Mouse (Mus musculus) midbrain, embryonic 10.5 days (tissue): ENCODE measurements around the gene Slc4a1. TPM values are rescaled to one million over a fixed set of nuclear protein-coding genes. Genes with fewer than 3 reads are reported as not detected.

Experiments used
- DNase-seq: peaks from one replicate; pipeline ENCODE4 v3.0.0-alpha.2; 2017; ENCODE audit warnings: low spot score
- H3K27ac ChIP-seq: fragments of 300-500 bp; sonication (generic); replicated peaks from 2 replicates; pipeline ENCODE4 v1.5.1; 2016; ENCODE audit warnings: mild to moderate bottlenecking
- H3K27me3 ChIP-seq: fragments of 300-500 bp; sonication (generic); 2 replicates; pipeline ENCODE4 v1.6.1; 2016; ENCODE audit warnings: low read depth, mild to moderate bottlenecking; ENCODE audit not compliant: poor library complexity, severe bottlenecking
- H3K36me3 ChIP-seq: fragments of 300-500 bp; sonication (generic); 2 replicates; pipeline ENCODE4 v1.6.1; 2016; ENCODE audit warnings: mild to moderate bottlenecking, moderate library complexity
- H3K4me1 ChIP-seq: fragments of 300-500 bp; sonication (generic); 2 replicates; pipeline ENCODE4 v1.6.1; 2016
- H3K4me3 ChIP-seq: fragments of 300-500 bp; sonication (generic); 2 replicates; pipeline ENCODE4 v1.5.1; 2016; ENCODE audit warnings: mild to moderate bottlenecking, moderate library complexity
- H3K9me3 ChIP-seq: fragments of 300-500 bp; sonication (generic); replicated peaks from 2 replicates; pipeline ENCODE4 v1.6.1; 2016; ENCODE audit warnings: mild to moderate bottlenecking
- WGBS: fragments of 180-500 bp; shearing (Covaris S2); methylation state at CpG from one replicate; pipeline ENCODE4 v1.1.7; 2016; 5-methylcytosine and 5-hydroxymethylcytosine counted together
- polyA plus RNA-seq: library from polyadenylated mRNA; unstranded; fragments of >200 nt; fragmentation: Nextera tagmentation; extraction: Ambion mirVana; gene quantifications from 2 replicates; pipeline ENCODE4 v1.2.1, GENCODE M21; 2016

Slc4a1 gene
- polyA plus RNA-seq, 1 experiment from 2014 or later, result 33.9 TPM

DNA sequence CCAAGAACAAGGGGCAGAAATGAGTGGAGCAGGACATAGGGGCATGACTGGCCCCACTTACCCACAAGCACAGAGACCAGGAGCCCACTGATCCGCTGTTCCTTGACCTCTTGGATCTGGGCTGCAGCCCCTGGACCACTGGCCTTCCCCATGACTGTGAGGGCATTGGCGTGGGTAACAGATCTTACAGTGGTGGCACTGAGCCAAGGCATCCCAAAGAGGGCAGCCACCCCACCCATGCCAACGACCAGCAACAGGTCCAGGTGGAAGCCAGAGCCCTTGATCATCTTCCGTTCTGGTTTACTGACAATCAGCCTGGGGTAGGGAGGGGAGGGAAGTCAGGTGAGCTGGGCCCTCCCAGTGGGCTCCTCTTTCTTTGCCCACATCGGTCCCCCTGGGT, 13.6 kb downstream of the Slc4a1 start:
- no peaks in the 10 kb centered on the region for H3K9me3 ChIP-seq
- no peak for DNase-seq
- 55% methylated on average over 5 of the region's 5 CpGs for WGBS
- no peaks in the 10 kb centered on the region for H3K36me3 ChIP-seq
- no peak overlapping the region for H3K27ac ChIP-seq
- no peaks in the 10 kb centered on the region for H3K4me1 ChIP-seq
- H3K27me3 ChIP-seq, result no peaks in the 10 kb centered on the region; the same call in 1 of the 2 replicates
- H3K4me3 ChIP-seq, result no peak overlapping the region

DNA sequence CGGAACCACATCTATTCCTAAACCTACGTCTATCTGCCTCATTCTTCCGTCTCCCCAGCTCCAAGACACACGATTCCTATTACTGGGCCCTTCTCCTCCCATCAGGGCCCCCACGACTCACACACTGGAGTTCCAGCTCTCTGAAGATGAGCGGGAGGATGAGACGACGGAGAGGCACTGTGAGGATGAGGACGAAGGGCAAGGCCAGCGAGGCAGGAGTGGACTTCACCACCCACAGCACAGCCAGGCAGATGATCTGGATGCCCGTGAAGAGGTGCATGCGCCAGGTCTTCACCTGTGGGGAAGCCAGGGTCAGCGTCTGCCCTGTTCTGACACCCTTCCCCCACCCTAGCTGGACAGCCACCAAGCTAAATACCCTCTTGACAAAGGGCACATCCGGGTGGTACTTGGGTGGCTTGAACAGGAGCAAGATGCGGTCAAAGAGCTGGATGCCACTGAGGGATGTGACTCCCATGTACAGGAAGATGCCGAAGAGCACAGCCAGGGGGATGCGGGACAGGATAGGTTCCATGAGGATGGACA, 15.0 kb downstream of the Slc4a1 start:
- DNase-seq, result no peak
- no peaks in the 10 kb centered on the region; the same call in 1 of the 2 replicates for H3K27me3 ChIP-seq
- H3K36me3 ChIP-seq, result no peaks in the 10 kb centered on the region
- H3K9me3 ChIP-seq, result no peaks in the 10 kb centered on the region
- WGBS, result 89% methylated on average over 17 of the region's 17 CpGs
- no peaks in the 10 kb centered on the region for H3K4me1 ChIP-seq
- no peak overlapping the region for H3K4me3 ChIP-seq
- H3K27ac ChIP-seq, result no peak overlapping the region

GRCm38 (mm10) chr11:102350416-102350815, 15.6 kb downstream of the Slc4a1 start:
- Histone ChIP-seq H3K27ac (no peak overlapping the region), H3K4me1 (no peaks in the 10 kb centered on the region), H3K27me3 (no peaks in the 10 kb centered on the region; the same call in 1 of the 2 replicates), H3K36me3 (no peaks in the 10 kb centered on the region), H3K4me3 (no peak overlapping the region), H3K9me3 (no peaks in the 10 kb centered on the region)
- 89% methylated on average over 4 of the region's 4 CpGs for whole genome bisulfite sequencing
- DNase-seq, result no peak

GRCm38 (mm10) chr11:102349189-102349954, 16.6 kb downstream of the Slc4a1 start:
- H3K4me1 ChIP-seq, result no peaks in the 10 kb centered on the region
- no peak overlapping the region for H3K27ac ChIP-seq
- no peak overlapping the region for H3K4me3 ChIP-seq
- WGBS, result 72% methylated on average over 3 of the region's 3 CpGs
- no peaks in the 10 kb centered on the region for H3K9me3 ChIP-seq
- no peaks in the 10 kb centered on the region for H3K36me3 ChIP-seq
- no peaks in the 10 kb centered on the region; the same call in 1 of the 2 replicates for H3K27me3 ChIP-seq
- no peak for DNase-seq

GRCm38 (mm10) chr11:102348771-102349170, 17.2 kb downstream of the Slc4a1 start:
- no peaks in the 10 kb centered on the region for H3K9me3 ChIP-seq
- WGBS, result 86% methylated on average over 11 of the region's 11 CpGs
- no peak overlapping the region for H3K4me3 ChIP-seq
- no peak for DNase-seq
- H3K4me1 ChIP-seq, result no peaks in the 10 kb centered on the region
- H3K27me3 ChIP-seq, result no peaks in the 10 kb centered on the region; the same call in 1 of the 2 replicates
- H3K36me3 ChIP-seq, result no peaks in the 10 kb centered on the region
- H3K27ac ChIP-seq, result no peak overlapping the region

- no peaks in the 10 kb centered on the region for H3K36me3 ChIP-seq
- no peak overlapping the region for H3K27ac ChIP-seq
- H3K9me3 ChIP-seq, result no peaks in the 10 kb centered on the region
- no peaks in the 10 kb centered on the region for H3K4me1 ChIP-seq
- H3K4me3 ChIP-seq, result no peak overlapping the region
- 93% methylated on average over 7 of the region's 7 CpGs for WGBS
- DNase-seq, result no peak
- H3K27me3 ChIP-seq, result no peaks in the 10 kb centered on the region; the same call in 1 of the 2 replicates
Measured at GRCm38 (mm10) chr11:102348101-102348585, 17.9 kb downstream of the Slc4a1 start.

DNA sequence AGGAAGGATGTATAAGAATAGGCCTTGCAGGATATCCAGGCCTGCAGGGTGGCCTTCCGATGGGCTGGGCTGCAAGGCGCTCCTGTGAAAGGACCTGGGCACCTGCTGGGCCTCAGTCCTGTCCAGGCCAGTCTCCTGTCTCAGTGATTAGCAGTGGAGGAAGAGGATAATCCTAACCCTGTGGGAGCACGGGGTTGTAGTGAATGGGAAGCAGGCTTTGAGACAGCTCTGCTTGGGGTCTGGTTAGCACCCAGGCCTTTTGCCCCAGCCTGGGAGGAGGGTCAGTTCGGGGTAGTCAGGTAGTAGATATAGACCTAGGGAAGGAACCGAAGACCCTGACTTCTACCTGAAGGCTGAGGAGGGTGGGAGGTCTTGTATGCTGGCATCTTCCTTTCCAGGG, 18.3 kb downstream of the Slc4a1 start:
- Histone ChIP-seq H3K36me3 (no peaks in the 10 kb centered on the region), H3K27ac (no peak overlapping the region), H3K4me3 (no peak overlapping the region), H3K4me1 (peaks cover 2% of the 10 kb centered on the region; the same call in 1 of the 2 replicates), H3K9me3 (no peaks in the 10 kb centered on the region), H3K27me3 (no peaks in the 10 kb centered on the region)
- no peak for DNase-seq
- WGBS, result 64% methylated on average over 5 of the region's 5 CpGs

DNA sequence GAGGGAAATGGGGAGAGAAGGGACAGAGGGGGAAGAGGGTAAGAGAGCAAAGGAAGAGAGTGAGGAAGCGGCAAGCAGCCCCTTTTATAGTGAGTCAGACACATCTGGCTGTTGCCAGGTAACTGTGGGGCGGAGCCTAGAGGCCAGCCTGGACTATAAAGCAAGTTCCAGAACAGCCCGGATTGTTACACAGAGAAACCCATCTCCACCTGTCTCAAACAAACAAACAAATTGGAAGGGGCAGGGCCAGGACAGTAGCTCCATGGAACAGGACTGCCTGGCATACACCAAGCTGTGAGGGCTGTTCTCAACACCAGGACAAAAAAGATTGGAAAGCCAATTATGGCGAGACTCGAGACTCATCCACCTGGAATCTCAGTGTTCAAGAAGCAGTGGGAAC, 19.1 kb downstream of the Slc4a1 start:
- Histone ChIP-seq H3K4me1 (peaks cover 5% of the 10 kb centered on the region; the same call in 1 of the 2 replicates), H3K27ac (no peak overlapping the region), H3K9me3 (no peaks in the 10 kb centered on the region), H3K36me3 (no peaks in the 10 kb centered on the region), H3K4me3 (no peak overlapping the region), H3K27me3 (no peaks in the 10 kb centered on the region)
- WGBS, result 77% methylated on average over 5 of the region's 5 CpGs
- no peak for DNase-seq

GRCm38 (mm10) chr11:102344458-102344857, 21.5 kb downstream of the Slc4a1 start:
- H3K4me1 ChIP-seq, result peaks cover 5% of the 10 kb centered on the region; the same call in 1 of the 2 replicates
- 88% methylated on average over 3 of the region's 3 CpGs for WGBS
- no peaks in the 10 kb centered on the region for H3K9me3 ChIP-seq
- no peak for DNase-seq
- no peak overlapping the region for H3K27ac ChIP-seq
- H3K4me3 ChIP-seq, result no peak overlapping the region
- H3K36me3 ChIP-seq, result no peaks in the 10 kb centered on the region
- H3K27me3 ChIP-seq, result no peaks in the 10 kb centered on the region

GRCm38 (mm10) chr11:102342742-102343141, 23.3 kb downstream of the Slc4a1 start:
- no peak for DNase-seq
- H3K4me3 ChIP-seq, result no peak overlapping the region
- no peaks in the 10 kb centered on the region for H3K9me3 ChIP-seq
- H3K4me1 ChIP-seq, result peaks cover 5% of the 10 kb centered on the region; the same call in 1 of the 2 replicates
- H3K27me3 ChIP-seq, result no peaks in the 10 kb centered on the region
- no peaks in the 10 kb centered on the region for H3K36me3 ChIP-seq
- 74% methylated on average over 12 of the region's 12 CpGs for WGBS
- H3K27ac ChIP-seq, result no peak overlapping the region

DNA sequence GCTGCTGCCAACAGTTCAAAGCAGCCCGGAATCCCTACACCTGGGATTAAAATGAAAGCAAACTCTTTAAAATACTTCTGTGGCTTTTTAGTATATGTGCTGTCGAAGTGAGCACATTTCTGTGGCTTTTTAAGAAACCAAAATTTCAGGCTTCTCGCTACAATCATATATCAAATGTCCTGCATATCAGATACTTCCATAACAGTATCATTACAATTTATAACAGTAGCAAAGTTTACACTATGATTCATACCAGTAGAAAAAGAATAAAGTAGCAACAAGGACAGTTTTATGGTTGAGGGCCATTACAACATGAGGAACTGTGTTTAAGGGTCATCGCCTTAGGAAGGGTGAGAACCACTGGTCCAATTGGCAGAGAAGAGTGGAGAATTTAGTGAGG, 24.9 kb downstream of the Slc4a1 start:
- Histone ChIP-seq H3K36me3 (no peaks in the 10 kb centered on the region), H3K4me1 (peaks cover 5% of the 10 kb centered on the region; the same call in 1 of the 2 replicates), H3K27ac (no peak overlapping the region), H3K27me3 (no peaks in the 10 kb centered on the region), H3K9me3 (no peaks in the 10 kb centered on the region), H3K4me3 (no peak overlapping the region)
- DNase-seq, result no peak
- WGBS, result 91% methylated on average over 4 of the region's 4 CpGs

- 61% methylated on average over 4 of the region's 4 CpGs for WGBS
- H3K4me3 ChIP-seq, result no peak overlapping the region
- peaks cover 11% of the 10 kb centered on the region for H3K4me1 ChIP-seq
- H3K27ac ChIP-seq, result no peak overlapping the region
- no peaks in the 10 kb centered on the region for H3K9me3 ChIP-seq
- DNase-seq, result no peak
- H3K36me3 ChIP-seq, result no peaks in the 10 kb centered on the region
- no peaks in the 10 kb centered on the region for H3K27me3 ChIP-seq
Measured at GRCm38 (mm10) chr11:102339624-102340023, 26.4 kb downstream of the Slc4a1 start.

GRCm38 (mm10) chr11:102339195-102339594, 26.8 kb downstream of the Slc4a1 start:
- no peak overlapping the region for H3K27ac ChIP-seq
- H3K4me3 ChIP-seq, result no peak overlapping the region
- H3K9me3 ChIP-seq, result no peaks in the 10 kb centered on the region
- no peaks in the 10 kb centered on the region for H3K27me3 ChIP-seq
- 82% methylated on average over 11 of the region's 11 CpGs for WGBS
- DNase-seq, result no peak
- H3K4me1 ChIP-seq, result peaks cover 11% of the 10 kb centered on the region
- no peaks in the 10 kb centered on the region for H3K36me3 ChIP-seq
